Mouse (Mus musculus) neutrophil, adult 83 days (primary cell): ENCODE measurements around the gene Olfr117. TPM values are rescaled to one million over a fixed set of nuclear protein-coding genes. Genes with fewer than 3 reads are reported as not detected.

Experiments used
- total RNA-seq, 2 experiments: library from RNA; stranded (reverse); gene quantifications; one replicate each; pipeline ENCODE4 v1.2.4; 2023

Gene Olfr117
- total RNA-seq: not detected

DNA sequence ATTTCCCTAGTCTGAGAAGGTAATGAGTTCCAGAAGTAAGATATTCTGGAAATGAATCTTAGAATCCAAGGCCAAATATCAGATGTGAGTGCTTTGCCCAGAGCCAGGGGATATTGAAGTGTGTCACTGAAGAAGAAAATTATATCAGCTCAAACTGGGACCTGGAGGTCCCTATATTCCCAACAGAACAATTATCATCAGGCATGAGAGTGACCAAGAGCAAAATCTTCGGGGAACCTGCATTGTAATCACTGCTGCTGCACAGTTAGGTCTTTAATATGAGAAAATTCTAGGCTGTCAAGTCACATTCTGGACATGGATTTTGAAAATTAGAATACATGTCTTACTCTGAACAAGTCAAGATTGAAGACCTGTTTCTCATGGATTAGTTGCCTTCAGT, at the start of gene Olfr117:
TSS of gene Olfr117 (minus strand) at position 101 of the 400 bp plus-strand sequence.

DNA sequence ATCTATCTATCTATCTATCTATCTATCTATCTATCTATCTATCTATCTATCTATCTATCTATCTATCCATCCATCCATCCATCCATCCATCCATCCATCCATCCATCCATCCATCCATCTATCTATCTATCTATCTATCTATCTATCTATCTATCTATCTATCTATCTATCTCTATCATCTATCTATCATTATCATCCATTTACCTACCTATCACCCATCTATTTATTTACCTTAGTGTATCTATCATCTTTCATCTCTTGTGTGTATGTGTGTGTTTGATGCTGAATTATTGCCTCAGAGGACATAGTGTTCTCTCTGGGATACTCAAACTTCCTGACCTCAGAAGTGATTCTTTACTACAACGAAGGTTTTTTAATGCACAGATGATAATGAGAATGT, 32.7 kb upstream of the Olfr117 start, which contains the start of gene Olfr119:
TSS of gene Olfr119 (plus strand) at position 301 of the 400 bp plus-strand sequence.

DNA sequence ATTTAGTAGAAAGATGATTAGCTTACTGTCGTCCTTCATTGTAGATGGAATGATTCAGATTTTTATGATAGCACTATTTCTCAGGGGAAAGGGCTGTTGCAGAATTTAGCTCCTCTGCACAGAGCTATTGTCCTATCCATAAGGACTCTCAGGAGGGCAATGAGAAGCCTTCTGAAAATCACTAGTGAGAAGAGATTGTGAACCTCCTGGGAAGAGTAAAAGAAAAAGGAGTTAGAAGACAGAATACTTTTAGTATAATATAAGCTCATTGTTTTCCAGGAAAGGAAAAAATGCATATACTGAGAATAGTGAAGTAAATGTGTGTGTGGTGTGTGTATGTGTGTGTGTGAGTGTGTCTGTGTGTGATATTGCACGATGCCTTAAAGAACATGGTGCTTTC, 3.1 kb upstream of the Olfr117 start, which contains the start of gene Olfr118:
TSS of gene Olfr118 (plus strand) at position 301 of the 400 bp plus-strand sequence.

DNA sequence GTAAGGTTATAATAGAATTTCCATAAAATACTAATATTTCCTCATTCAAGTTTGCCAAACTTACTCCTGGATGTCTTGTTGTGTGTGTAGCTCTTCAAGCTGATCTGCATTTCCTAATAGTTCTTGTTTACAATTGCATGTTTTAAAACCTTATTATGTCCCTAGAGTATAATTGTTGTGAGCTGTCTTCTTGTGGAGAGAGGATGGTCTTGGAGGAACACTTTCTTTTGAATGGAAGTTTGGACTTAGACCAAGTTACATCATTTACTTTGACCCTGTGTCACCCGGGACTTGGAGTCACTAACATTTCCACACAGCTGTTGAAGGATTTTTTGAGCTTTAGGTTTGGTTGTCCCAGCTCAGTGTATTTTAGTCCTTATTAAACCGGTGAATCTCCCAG, 36.6 kb downstream of the Olfr117 start, which contains the start of the genes Olfr115 and Olfr116:
TSS of gene Olfr115 (minus strand) at position 101 of the 400 bp plus-strand sequence.
TSS of gene Olfr116 (minus strand) at position 191 of the 400 bp plus-strand sequence.

Other genes starting within 250 kb of the Olfr117 start
- gene Olfr108, start 218.3 kb downstream of the Olfr117 start, total RNA-seq: not detected
- gene Olfr109, start 204.9 kb downstream of the Olfr117 start, total RNA-seq: not detected
- gene H2-M2, start 180.2 kb downstream of the Olfr117 start, total RNA-seq: not detected
- gene Olfr110, start 171.3 kb downstream of the Olfr117 start, total RNA-seq: not detected
- not detected for gene Olfr111, start 155.8 kb downstream of the Olfr117 start, total RNA-seq
- gene Olfr112, start 94.3 kb downstream of the Olfr117 start, total RNA-seq: not detected
- not detected for gene Olfr113, start 86.1 kb downstream of the Olfr117 start, total RNA-seq
- gene Olfr114, start 71.0 kb downstream of the Olfr117 start, total RNA-seq: not detected
- not detected for gene Olfr115, start 36.7 kb downstream of the Olfr117 start, total RNA-seq
- gene Olfr116, start 36.6 kb downstream of the Olfr117 start, total RNA-seq: not detected
- not detected for gene Olfr118, start 3.2 kb upstream of the Olfr117 start, total RNA-seq
- gene Olfr119, start 32.8 kb upstream of the Olfr117 start, total RNA-seq: not detected
- gene Olfr120, start 58.0 kb upstream of the Olfr117 start, total RNA-seq: not detected
- gene Olfr121, start 85.1 kb upstream of the Olfr117 start, total RNA-seq: not detected
- gene Olfr122, start 104.8 kb upstream of the Olfr117 start, total RNA-seq: not detected
- gene Olfr123, start 129.7 kb upstream of the Olfr117 start, total RNA-seq: not detected
- gene Olfr124, start 136.1 kb upstream of the Olfr117 start, total RNA-seq: not detected
- not detected for gene Olfr125, start 169.2 kb upstream of the Olfr117 start, total RNA-seq
- not detected for gene Olfr126, start 183.7 kb upstream of the Olfr117 start, total RNA-seq
- not detected for gene Olfr127, start 236.7 kb upstream of the Olfr117 start, total RNA-seq